Mouse (Mus musculus): ENCODE data around the gene Trmt1l. TPM values are rescaled to one million over a fixed set of nuclear protein-coding genes. Genes with fewer than 3 reads are reported as not detected.

The Trmt1l gene
- 41.9 and 50.3 TPM in 2 replicates for polyA plus RNA-seq (2016; fragmentation: Nextera tagmentation; extraction: Ambion mirVana)

- Histone ChIP-seq H3K27ac (peak within 1 kb of the TSS; percentile 98), H3K4me1 (peaks cover 14% of the 10 kb centered on the region), H3K9me3 (no peaks in the 10 kb centered on the region), H3K4me3 (peak within 1 kb of the TSS; percentile 96), H3K36me3 (peaks cover 4% of the 10 kb centered on the region; the same call in 1 of the 2 replicates), H3K27me3 (ENCODE audit: insufficient read depth, poor library complexity, severe bottlenecking) (no peaks in the 10 kb centered on the region)
- WGBS: under 1% methylated on average over 74 of the region's 74 CpGs
- DNase-seq (ENCODE audit: low spot score): peak; percentile 100
These were observed at the start of gene Trmt1l, which contains the start of gene Swt1 for GRCm38 (mm10) chr1:151428263-151429221. Gene Trmt1l, plus strand, starts transcription at chr1:151428542. Gene Swt1, minus strand, starts transcription at chr1:151428455.

DNA sequence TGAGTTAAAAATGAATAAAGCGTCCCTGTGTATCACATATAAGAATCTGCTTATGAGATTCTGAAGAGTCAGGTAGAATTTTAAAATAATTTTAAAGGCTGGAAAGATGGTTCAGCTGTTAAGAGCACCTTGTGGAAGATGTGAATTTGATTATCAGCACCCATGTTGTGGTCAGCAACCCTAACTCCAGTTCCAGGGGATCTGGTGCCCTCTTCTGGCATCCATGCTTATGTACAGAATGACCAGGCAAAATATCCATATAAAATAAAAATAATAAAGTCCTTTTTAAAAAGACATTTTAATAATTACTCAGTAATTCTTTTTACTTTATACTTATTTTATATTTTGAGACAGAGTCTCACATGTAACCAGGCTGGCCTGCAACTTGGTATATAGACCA lies 38.3 kb upstream of the Trmt1l start:
- no peaks in the 10 kb centered on the region for H3K27me3 ChIP-seq (ENCODE audit: insufficient read depth, poor library complexity, severe bottlenecking)
- no peaks in the 10 kb centered on the region for H3K4me1 ChIP-seq
- no peaks in the 10 kb centered on the region for H3K9me3 ChIP-seq
- H3K4me3 ChIP-seq: no peak overlapping the region
- H3K27ac ChIP-seq: no peak overlapping the region
- peaks cover 26% of the 10 kb centered on the region for H3K36me3 ChIP-seq
- WGBS: 94% methylated on average over 1 of the region's 1 CpGs
- DNase-seq (ENCODE audit: low spot score): no peak

DNA sequence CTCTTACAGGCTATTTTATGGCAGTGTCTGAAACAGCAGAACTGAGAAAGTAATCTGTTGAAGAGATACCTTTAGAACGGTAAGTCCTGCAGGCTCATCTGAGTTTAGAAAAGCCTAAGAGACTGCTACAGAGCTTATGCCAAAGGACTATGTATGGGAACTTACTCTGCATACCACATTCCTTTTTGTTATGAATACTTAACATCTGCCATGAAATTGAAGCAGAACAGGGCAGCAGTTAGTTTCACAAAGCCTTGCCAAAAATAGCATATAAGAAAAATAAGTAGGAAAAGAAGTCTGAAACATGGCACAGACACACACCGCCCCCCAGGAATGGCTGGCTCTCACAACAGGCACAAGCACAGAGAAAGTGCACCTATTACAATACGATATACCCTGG lies 18.5 kb upstream of the Trmt1l start:
- Histone ChIP-seq H3K27ac (no peak overlapping the region), H3K36me3 (peaks cover 51% of the 10 kb centered on the region), H3K9me3 (no peaks in the 10 kb centered on the region), H3K4me1 (no peaks in the 10 kb centered on the region), H3K27me3 (ENCODE audit: insufficient read depth, poor library complexity, severe bottlenecking) (no peaks in the 10 kb centered on the region), H3K4me3 (no peak overlapping the region)
- DNase-seq (ENCODE audit: low spot score): no peak
- WGBS: 90% methylated on average over 3 of the region's 3 CpGs

GRCm38 (mm10) chr1:151422178-151422577 lies 6.2 kb upstream of the Trmt1l start:
- H3K9me3 ChIP-seq: no peaks in the 10 kb centered on the region
- no peak overlapping the region for H3K27ac ChIP-seq
- no peaks in the 10 kb centered on the region for H3K27me3 ChIP-seq (ENCODE audit: insufficient read depth, poor library complexity, severe bottlenecking)
- H3K4me3 ChIP-seq: no peak overlapping the region
- H3K4me1 ChIP-seq: 0 out of 2 replicates have a peak, but pooled peaks cover 5% of the 10 kb centered on the region
- H3K36me3 ChIP-seq: peaks cover 40% of the 10 kb centered on the region
- 57% methylated on average over 3 of the region's 3 CpGs for WGBS
- DNase-seq (ENCODE audit: low spot score): no peak

GRCm38 (mm10) chr1:151426947-151427600 lies 1.3 kb upstream of the Trmt1l start:
- H3K27ac ChIP-seq: peak overlapping the region; percentile 98; the same call in 1 of the 2 replicates
- no peak for DNase-seq (ENCODE audit: low spot score)
- WGBS: 9% methylated on average over 7 of the region's 7 CpGs
- peaks cover 14% of the 10 kb centered on the region for H3K4me1 ChIP-seq
- H3K4me3 ChIP-seq: peak overlapping the region; percentile 96
- H3K36me3 ChIP-seq: peaks cover 8% of the 10 kb centered on the region; the same call in 1 of the 2 replicates
- H3K27me3 ChIP-seq (ENCODE audit: insufficient read depth, poor library complexity, severe bottlenecking): no peaks in the 10 kb centered on the region
- H3K9me3 ChIP-seq: no peaks in the 10 kb centered on the region

GRCm38 (mm10) chr1:151427888-151428262 lies 467 bp upstream of the Trmt1l start:
- Histone ChIP-seq H3K27me3 (ENCODE audit: insufficient read depth, poor library complexity, severe bottlenecking) (no peaks in the 10 kb centered on the region), H3K36me3 (no peaks in the 10 kb centered on the region), H3K27ac (peak overlapping the region; percentile 98), H3K4me1 (peaks cover 14% of the 10 kb centered on the region), H3K4me3 (peak overlapping the region; percentile 96), H3K9me3 (no peaks in the 10 kb centered on the region)
- no peak for DNase-seq (ENCODE audit: low spot score)
- 1% methylated on average over 26 of the region's 26 CpGs for WGBS

DNA sequence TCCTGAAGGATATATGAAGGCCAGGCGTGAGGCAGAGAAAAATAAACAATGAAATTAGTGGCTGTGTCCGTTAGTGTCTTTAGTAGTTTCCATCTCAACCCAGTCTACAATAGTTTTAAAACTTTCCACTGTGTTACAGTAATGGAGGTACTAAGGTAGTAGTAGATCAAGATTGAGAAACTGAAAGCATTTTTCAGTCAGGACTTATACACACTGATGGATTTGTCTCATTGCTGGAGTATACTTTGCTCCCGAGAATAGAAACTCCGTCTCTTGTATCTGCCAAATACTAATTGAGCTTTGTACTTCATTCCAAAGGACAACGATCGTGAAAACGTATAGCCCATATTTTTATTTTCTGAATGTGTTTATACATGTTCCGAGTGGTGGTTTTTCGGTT lies 974 bp downstream of the Trmt1l start:
- H3K36me3 ChIP-seq: peaks cover 11% of the 10 kb centered on the region

GRCm38 (mm10) chr1:151435431-151435830 lies 7.1 kb downstream of the Trmt1l start:
- H3K4me1 ChIP-seq: peaks cover 8% of the 10 kb centered on the region
- no peak overlapping the region for H3K4me3 ChIP-seq
- 58% methylated on average over 6 of the region's 6 CpGs for WGBS
- H3K9me3 ChIP-seq: no peaks in the 10 kb centered on the region
- no peak for DNase-seq (ENCODE audit: low spot score)
- H3K36me3 ChIP-seq: peaks cover 61% of the 10 kb centered on the region
- no peaks in the 10 kb centered on the region for H3K27me3 ChIP-seq (ENCODE audit: insufficient read depth, poor library complexity, severe bottlenecking)
- peak overlapping the region; percentile 73 for H3K27ac ChIP-seq

More for the DNA sequence above, 974 bp downstream of the Trmt1l start:
- Histone ChIP-seq H3K27ac (peak overlapping the region; percentile 98), H3K4me3 (peak overlapping the region; percentile 96), H3K9me3 (no peaks in the 10 kb centered on the region), H3K4me1 (peaks cover 14% of the 10 kb centered on the region), H3K27me3 (ENCODE audit: insufficient read depth, poor library complexity, severe bottlenecking) (no peaks in the 10 kb centered on the region)
- 40% methylated on average over 9 of the region's 9 CpGs for WGBS
- no peak for DNase-seq (ENCODE audit: low spot score)

- 94% methylated on average over 10 of the region's 10 CpGs for WGBS
- no peaks in the 10 kb centered on the region for H3K4me1 ChIP-seq
These were observed 21.5 kb downstream of the Trmt1l start for GRCm38 (mm10) chr1:151449866-151450265.

GRCm38 (mm10) chr1:151450851-151451250 lies 22.5 kb downstream of the Trmt1l start:
- Histone ChIP-seq H3K27ac (no peak overlapping the region), H3K9me3 (no peaks in the 10 kb centered on the region), H3K27me3 (ENCODE audit: insufficient read depth, poor library complexity, severe bottlenecking) (no peaks in the 10 kb centered on the region), H3K4me3 (no peak overlapping the region), H3K4me1 (no peaks in the 10 kb centered on the region), H3K36me3 (peaks cover 82% of the 10 kb centered on the region)
- no peak for DNase-seq (ENCODE audit: low spot score)
- 94% methylated on average over 1 of the region's 2 CpGs for WGBS

More at GRCm38 (mm10) chr1:151449866-151450265, 21.5 kb downstream of the Trmt1l start:
- no peak overlapping the region for H3K27ac ChIP-seq
- no peak for DNase-seq (ENCODE audit: low spot score)
- H3K9me3 ChIP-seq: no peaks in the 10 kb centered on the region
- peaks cover 89% of the 10 kb centered on the region for H3K36me3 ChIP-seq
- no peak overlapping the region for H3K4me3 ChIP-seq
- no peaks in the 10 kb centered on the region for H3K27me3 ChIP-seq (ENCODE audit: insufficient read depth, poor library complexity, severe bottlenecking)

- 95% methylated on average over 11 of the region's 11 CpGs for WGBS
- H3K9me3 ChIP-seq: no peaks in the 10 kb centered on the region
- H3K4me3 ChIP-seq: no peak overlapping the region
- H3K36me3 ChIP-seq: peaks cover 78% of the 10 kb centered on the region
- H3K4me1 ChIP-seq: no peaks in the 10 kb centered on the region
- no peak for DNase-seq (ENCODE audit: low spot score)
- no peaks in the 10 kb centered on the region for H3K27me3 ChIP-seq (ENCODE audit: insufficient read depth, poor library complexity, severe bottlenecking)
- no peak overlapping the region for H3K27ac ChIP-seq
These were observed 23.6 kb downstream of the Trmt1l start for GRCm38 (mm10) chr1:151451946-151452345.

- Histone ChIP-seq H3K27ac (no peak overlapping the region), H3K27me3 (ENCODE audit: insufficient read depth, poor library complexity, severe bottlenecking) (no peaks in the 10 kb centered on the region), H3K9me3 (no peaks in the 10 kb centered on the region), H3K36me3 (peaks cover 74% of the 10 kb centered on the region), H3K4me3 (no peak overlapping the region), H3K4me1 (no peaks in the 10 kb centered on the region)
- WGBS: 69% methylated on average over 5 of the region's 5 CpGs
- no peak for DNase-seq (ENCODE audit: low spot score)
These were observed 28.7 kb downstream of the Trmt1l start for GRCm38 (mm10) chr1:151457087-151457486.

DNA sequence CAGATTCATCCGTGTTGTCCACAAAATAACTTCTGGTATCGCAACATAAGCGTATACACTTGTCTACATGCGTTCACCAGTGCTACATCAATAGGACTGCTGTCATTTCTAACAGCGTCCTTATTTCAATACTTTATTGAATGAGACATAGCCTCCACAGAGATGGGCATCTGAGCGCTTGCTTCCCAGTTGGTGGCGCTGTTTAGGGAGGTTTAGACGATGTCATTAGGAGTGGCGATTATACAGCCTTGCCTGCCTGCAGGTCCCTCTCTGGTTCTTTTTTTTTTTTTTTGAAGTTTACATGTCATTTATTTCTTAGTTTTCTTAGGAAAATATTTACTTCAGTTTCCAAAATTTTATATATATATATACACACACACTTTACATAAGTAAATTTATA lies 32.9 kb downstream of the Trmt1l start:
- no peaks in the 10 kb centered on the region for H3K27me3 ChIP-seq (ENCODE audit: insufficient read depth, poor library complexity, severe bottlenecking)
- no peaks in the 10 kb centered on the region for H3K9me3 ChIP-seq
- no peak for DNase-seq (ENCODE audit: low spot score)
- peaks cover 47% of the 10 kb centered on the region for H3K36me3 ChIP-seq
- H3K4me1 ChIP-seq: no peaks in the 10 kb centered on the region
- WGBS: 78% methylated on average over 9 of the region's 9 CpGs
- no peak overlapping the region for H3K4me3 ChIP-seq
- no peak overlapping the region for H3K27ac ChIP-seq

Data from heart, embryonic 10.5 days (tissue).